Mouse (Mus musculus): ENCODE measurements at regions not wholly inside any gene's neighbourhood (a gene's known extent, or its start where the extent isn't known, plus 50 kb on each side); places are given as distances from the start of the nearest gene placed in this dataset.

DNA sequence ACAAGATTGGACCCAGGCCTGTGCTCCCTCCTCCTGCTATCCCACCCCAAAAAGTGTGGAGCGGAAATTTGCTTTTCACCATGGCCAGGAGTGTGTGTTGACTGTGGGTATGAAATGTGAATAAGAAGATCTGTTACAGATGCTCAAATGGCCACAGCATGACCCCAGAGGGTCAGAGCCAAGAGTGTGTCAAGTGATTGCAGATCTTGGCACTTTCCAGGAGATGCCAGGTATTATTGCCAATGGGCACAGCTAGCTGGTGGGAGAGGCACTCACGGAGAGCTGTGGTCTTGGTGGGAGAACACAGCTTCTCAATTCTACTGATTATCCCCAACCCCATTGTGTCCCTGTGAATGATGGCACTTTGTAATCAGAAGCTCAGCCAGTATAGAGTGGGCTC lies 62.7 kb downstream of the Smim20 start:
- TF ChIP-seq CTCF (IDR thresholded peaks at IDR 0.05) (no peak), EP300 (IDR thresholded peaks at IDR 0.05) (no peak)
- H3K36me3 ChIP-seq (ENCODE audit: insufficient read depth, low read length), result no peaks in the 10 kb centered on the region
- H3K4me2 ChIP-seq (replicated peaks; ENCODE audit: low read depth, low read length), result no peak overlapping the region
- H3K4me3 ChIP-seq (ENCODE audit: low read depth, low read length), result no peak overlapping the region
- WGBS, result 89% methylated on average over 2 of the region's 2 CpGs
- no peak overlapping the region for H3K27ac ChIP-seq (ENCODE audit: low read length)
- no peak for DNase-seq (ENCODE audit: low spot score)
- H3K4me1 ChIP-seq (ENCODE audit: insufficient read depth, low read depth, low read length), result no peaks in the 10 kb centered on the region
- no peaks in the 10 kb centered on the region for H3K27me3 ChIP-seq (replicated peaks; ENCODE audit: insufficient read depth, low read length)
- H3K9me3 ChIP-seq (ENCODE audit: low read length), result no peaks in the 10 kb centered on the region
- no peak overlapping the region for H3K9ac ChIP-seq (replicated peaks; ENCODE audit: low read depth)
- ATAC-seq, result no peak

- H3K27me3 ChIP-seq (replicated peaks; ENCODE audit: insufficient read depth, low read length), result no peaks in the 10 kb centered on the region
- no peak for ATAC-seq
- no peak for DNase-seq (ENCODE audit: low spot score)
- WGBS, result 75% methylated on average over 6 of the region's 6 CpGs
- H3K36me3 ChIP-seq (ENCODE audit: insufficient read depth, low read length), result no peaks in the 10 kb centered on the region
- no peak overlapping the region for H3K4me2 ChIP-seq (replicated peaks; ENCODE audit: low read depth, low read length)
- no peaks in the 10 kb centered on the region for H3K9me3 ChIP-seq (ENCODE audit: low read length)
- no peak for TF ChIP-seq CTCF (IDR thresholded peaks at IDR 0.05)
- no peak for TF ChIP-seq EP300 (IDR thresholded peaks at IDR 0.05)
- H3K4me1 ChIP-seq (ENCODE audit: insufficient read depth, low read depth, low read length), result no peaks in the 10 kb centered on the region
- H3K27ac ChIP-seq (ENCODE audit: low read length), result no peak overlapping the region
- no peak overlapping the region for H3K9ac ChIP-seq (replicated peaks; ENCODE audit: low read depth)
- no peak overlapping the region for H3K4me3 ChIP-seq (ENCODE audit: low read depth, low read length)
Measured at GRCm38 (mm10) chr5:53336704-53337103, 69.8 kb downstream of the Smim20 start.

DNA sequence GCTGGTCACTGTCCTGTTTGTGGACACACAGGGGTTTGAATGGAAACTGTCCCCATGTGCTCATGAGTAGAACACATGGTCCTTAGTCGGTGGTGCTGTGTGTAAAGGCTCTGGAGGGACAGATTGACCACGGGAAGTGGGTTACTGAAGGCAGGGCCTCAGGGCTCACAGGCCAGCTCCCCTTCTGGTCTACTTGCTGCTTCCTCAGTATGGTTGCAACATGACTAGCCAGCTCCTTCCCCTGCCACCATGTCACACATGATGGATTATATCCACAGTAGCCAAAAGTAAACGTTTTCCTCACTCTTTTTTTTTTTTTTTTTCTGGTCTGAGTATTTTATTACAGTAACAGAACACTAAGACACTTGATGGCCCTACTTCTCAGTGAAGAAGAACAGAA lies 70.9 kb downstream of the Smim20 start:
- ATAC-seq, result no peak
- no peaks in the 10 kb centered on the region for H3K27me3 ChIP-seq (replicated peaks; ENCODE audit: insufficient read depth, low read length)
- 30% methylated on average over 3 of the region's 3 CpGs for WGBS

DNA sequence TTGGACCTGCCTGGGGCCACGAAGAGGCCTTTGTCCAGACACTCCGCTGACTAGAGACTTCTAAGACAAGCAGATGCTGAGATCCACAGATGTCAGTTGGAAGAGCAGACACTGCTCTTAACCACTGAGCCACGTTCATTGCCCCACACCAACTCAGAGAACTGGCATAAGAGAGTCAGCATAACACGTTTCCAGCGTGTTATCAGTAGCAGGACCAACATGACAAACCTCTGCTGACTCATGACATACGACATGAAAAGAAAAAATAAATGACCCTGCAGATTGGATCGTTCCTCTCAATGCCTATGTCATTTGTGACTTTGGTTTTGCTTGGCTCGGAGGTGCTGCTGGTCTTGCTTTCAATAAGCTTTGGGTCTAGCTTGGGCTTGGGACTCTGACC lies 78.3 kb downstream of the Smim20 start:
- no peak for DNase-seq (ENCODE audit: low spot score)
- Histone ChIP-seq H3K4me2 (replicated peaks; ENCODE audit: low read depth, low read length) (no peak overlapping the region), H3K4me3 (ENCODE audit: low read depth, low read length) (no peak overlapping the region), H3K27ac (ENCODE audit: low read length) (no peak overlapping the region), H3K9me3 (ENCODE audit: low read length) (no peaks in the 10 kb centered on the region), H3K36me3 (ENCODE audit: insufficient read depth, low read length) (no peaks in the 10 kb centered on the region), H3K9ac (replicated peaks; ENCODE audit: low read depth) (no peak overlapping the region), H3K4me1 (ENCODE audit: insufficient read depth, low read depth, low read length) (no peaks in the 10 kb centered on the region; the same call in 1 of the 2 replicates), H3K27me3 (replicated peaks; ENCODE audit: insufficient read depth, low read length) (no peaks in the 10 kb centered on the region)
- no peak for ATAC-seq
- TF ChIP-seq EP300 (IDR thresholded peaks at IDR 0.05), result no peak
- no peak for TF ChIP-seq CTCF (IDR thresholded peaks at IDR 0.05)
- 72% methylated on average over 8 of the region's 8 CpGs for WGBS

More for the DNA sequence above, 70.9 kb downstream of the Smim20 start:
- no peaks in the 10 kb centered on the region for H3K9me3 ChIP-seq (ENCODE audit: low read length)
- H3K9ac ChIP-seq (replicated peaks; ENCODE audit: low read depth), result no peak overlapping the region
- no peak for DNase-seq (ENCODE audit: low spot score)
- H3K4me3 ChIP-seq (ENCODE audit: low read depth, low read length), result no peak overlapping the region
- H3K4me2 ChIP-seq (replicated peaks; ENCODE audit: low read depth, low read length), result no peak overlapping the region
- no peaks in the 10 kb centered on the region for H3K36me3 ChIP-seq (ENCODE audit: insufficient read depth, low read length)
- TF ChIP-seq CTCF (IDR thresholded peaks at IDR 0.05) (no peak), EP300 (IDR thresholded peaks at IDR 0.05) (no peak)
- H3K27ac ChIP-seq (ENCODE audit: low read length), result no peak overlapping the region
- no peaks in the 10 kb centered on the region for H3K4me1 ChIP-seq (ENCODE audit: insufficient read depth, low read depth, low read length)

DNA sequence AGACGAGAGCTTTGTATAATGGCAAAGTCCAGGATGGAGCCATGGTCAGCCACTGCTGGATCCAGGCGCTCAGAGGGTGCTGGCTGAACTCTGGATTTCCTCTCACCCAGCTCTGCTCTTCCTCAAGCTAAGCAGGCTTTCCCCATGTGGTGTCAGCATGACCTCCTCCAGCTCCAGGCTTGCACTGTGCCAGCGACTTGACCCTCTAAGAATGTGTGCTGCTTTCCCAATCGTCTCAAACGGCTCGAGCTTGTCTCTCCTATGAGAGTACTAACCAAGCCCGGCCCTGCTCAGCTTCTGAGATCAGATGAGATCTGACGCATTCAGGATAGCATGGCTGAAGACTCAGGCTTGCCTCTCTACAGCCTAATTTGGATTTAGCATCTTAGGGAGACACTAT lies 79.1 kb downstream of the Smim20 start:
- H3K36me3 ChIP-seq (ENCODE audit: insufficient read depth, low read length), result no peaks in the 10 kb centered on the region
- DNase-seq (ENCODE audit: low spot score), result peak; percentile 90
- H3K9me3 ChIP-seq (ENCODE audit: low read length), result no peaks in the 10 kb centered on the region
- H3K27me3 ChIP-seq (replicated peaks; ENCODE audit: insufficient read depth, low read length), result no peaks in the 10 kb centered on the region
- 0 out of 2 replicates have a peak overlapping the region, but pooled peaks have one; percentile 6 for H3K9ac ChIP-seq (replicated peaks; ENCODE audit: low read depth)
- 21% methylated on average over 8 of the region's 8 CpGs for WGBS
- ATAC-seq, result peak; percentile 92
- no peaks in the 10 kb centered on the region; the same call in 1 of the 2 replicates for H3K4me1 ChIP-seq (ENCODE audit: insufficient read depth, low read depth, low read length)
- H3K27ac ChIP-seq (ENCODE audit: low read length), result no peak overlapping the region
- TF ChIP-seq CTCF (IDR thresholded peaks at IDR 0.05), result no peak
- TF ChIP-seq EP300 (IDR thresholded peaks at IDR 0.05), result no peak
- H3K4me2 ChIP-seq (replicated peaks; ENCODE audit: low read depth, low read length), result no peak overlapping the region
- no peak overlapping the region for H3K4me3 ChIP-seq (ENCODE audit: low read depth, low read length)

- peak; percentile 62 for ATAC-seq
- Histone ChIP-seq H3K4me1 (ENCODE audit: insufficient read depth, low read depth, low read length) (no peaks in the 10 kb centered on the region; the same call in 1 of the 2 replicates), H3K9ac (replicated peaks; ENCODE audit: low read depth) (no peak overlapping the region), H3K4me2 (replicated peaks; ENCODE audit: low read depth, low read length) (no peak overlapping the region), H3K4me3 (ENCODE audit: low read depth, low read length) (no peak overlapping the region), H3K36me3 (ENCODE audit: insufficient read depth, low read length) (no peaks in the 10 kb centered on the region), H3K27me3 (replicated peaks; ENCODE audit: insufficient read depth, low read length) (no peaks in the 10 kb centered on the region), H3K9me3 (ENCODE audit: low read length) (no peaks in the 10 kb centered on the region), H3K27ac (ENCODE audit: low read length) (peak overlapping the region; percentile 33; the same call in 1 of the 2 replicates)
- no peak for TF ChIP-seq EP300 (IDR thresholded peaks at IDR 0.05)
- TF ChIP-seq CTCF (IDR thresholded peaks at IDR 0.05), result no peak
- DNase-seq (ENCODE audit: low spot score), result peak; percentile 57
- WGBS, result 13% methylated on average over 8 of the region's 8 CpGs
Measured at GRCm38 (mm10) chr5:53346756-53347155, 79.9 kb downstream of the Smim20 start.

- H3K27ac ChIP-seq (ENCODE audit: low read length), result no peak overlapping the region
- no peak overlapping the region for H3K4me2 ChIP-seq (replicated peaks; ENCODE audit: low read depth, low read length)
- TF ChIP-seq EP300 (IDR thresholded peaks at IDR 0.05) (no peak), CTCF (IDR thresholded peaks at IDR 0.05) (no peak)
- H3K9ac ChIP-seq (replicated peaks; ENCODE audit: low read depth), result no peak overlapping the region
- no peaks in the 10 kb centered on the region for H3K27me3 ChIP-seq (replicated peaks; ENCODE audit: insufficient read depth, low read length)
- no peak for ATAC-seq
- H3K4me1 ChIP-seq (ENCODE audit: insufficient read depth, low read depth, low read length), result no peaks in the 10 kb centered on the region
- H3K4me3 ChIP-seq (ENCODE audit: low read depth, low read length), result no peak overlapping the region
- no peak for DNase-seq (ENCODE audit: low spot score)
- 53% methylated on average over 4 of the region's 4 CpGs for WGBS
- no peaks in the 10 kb centered on the region for H3K36me3 ChIP-seq (ENCODE audit: insufficient read depth, low read length)
- H3K9me3 ChIP-seq (ENCODE audit: low read length), result no peaks in the 10 kb centered on the region
Measured at GRCm38 (mm10) chr5:53352852-53353251, 86.0 kb downstream of the Smim20 start.
